Mouse (Mus musculus): ENCODE results near the gene Aadat. TPM values are rescaled to one million over a fixed set of nuclear protein-coding genes. Genes with fewer than 3 reads are reported as not detected.
A peak's percentile ranks its signal among the peaks of the same experiment; 100 is the strongest.
"Not testable (repeated sequence)": the region's sequence is repeated elsewhere in the genome, so short reads cannot be mapped to it uniquely, and the experiment has no call there.

Gene Aadat
- total RNA-seq (2021), result not detected

- peak; percentile 53 for DNase-seq
These were observed at the start of gene Aadat for GRCm38 (mm10) chr8:60505653-60506521. TSS of gene Aadat (plus strand) at chr8:60505932.

DNA sequence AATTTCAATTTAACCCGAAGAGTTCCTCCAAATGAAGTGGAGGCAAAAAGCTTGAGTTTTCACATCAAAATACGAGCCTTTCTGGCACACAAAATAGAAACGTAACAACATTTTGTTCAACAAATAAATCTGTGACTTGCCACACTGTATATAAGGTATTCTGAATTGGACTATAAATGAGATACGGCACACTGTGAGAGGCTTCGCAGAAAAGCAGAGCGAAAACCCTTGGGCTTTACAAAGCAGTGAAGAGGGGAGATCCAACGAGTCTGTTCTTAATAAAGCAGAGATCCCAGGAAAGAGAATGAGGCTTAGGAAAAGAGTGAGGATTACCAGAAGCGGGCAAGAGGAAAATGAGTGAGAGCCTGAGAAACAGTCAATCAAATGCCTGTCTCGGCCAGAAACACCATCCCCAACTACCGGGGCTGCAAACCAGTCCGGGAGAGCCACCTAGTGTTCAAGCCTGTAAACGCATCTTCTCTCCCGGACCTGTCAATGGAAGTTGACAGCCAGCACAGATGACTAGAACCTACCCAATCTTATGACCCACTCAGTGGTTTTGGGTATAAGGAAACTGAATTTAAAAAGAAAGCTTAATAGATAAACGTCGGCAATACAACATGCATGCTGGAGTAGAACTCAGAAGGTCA lies 38.9 kb upstream of the Aadat start:
- DNase-seq, result peak; percentile 75

- DNase-seq, result no peak
These were observed 15.6 kb upstream of the Aadat start for GRCm38 (mm10) chr8:60490147-60490546.

GRCm38 (mm10) chr8:60491871-60492270 lies 13.9 kb upstream of the Aadat start:
- no peak for DNase-seq

GRCm38 (mm10) chr8:60492471-60492870 lies 13.3 kb upstream of the Aadat start:
- peak; percentile 20 for DNase-seq

DNA sequence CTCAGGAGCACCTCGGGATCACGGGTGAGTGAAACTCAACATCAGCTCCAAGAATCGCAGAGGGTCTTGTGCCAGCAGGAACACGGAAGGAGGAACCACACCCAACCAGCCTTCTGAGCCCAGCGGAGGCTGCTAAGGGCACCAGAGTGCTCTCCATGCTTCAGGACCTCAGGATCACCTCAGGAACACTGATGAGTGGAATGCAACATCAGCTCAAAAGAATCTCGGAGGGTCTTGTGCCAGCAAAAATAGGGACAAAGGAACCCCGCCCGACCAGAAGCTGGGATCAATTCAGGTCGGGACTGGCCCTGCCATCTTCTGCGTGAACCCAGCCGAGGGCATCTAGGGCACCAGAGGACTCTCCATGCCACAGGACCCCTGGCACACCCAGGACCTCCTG lies 11.1 kb upstream of the Aadat start:
- DNase-seq, result no peak

GRCm38 (mm10) chr8:60495046-60495445 lies 10.7 kb upstream of the Aadat start:
- not testable (repeated sequence) for DNase-seq

- no peak for DNase-seq
These were observed 2.6 kb upstream of the Aadat start, which contains the start of gene Gm10283 for GRCm38 (mm10) chr8:60503098-60503497. TSS of gene Gm10283 (minus strand) at chr8:60503198.

DNA sequence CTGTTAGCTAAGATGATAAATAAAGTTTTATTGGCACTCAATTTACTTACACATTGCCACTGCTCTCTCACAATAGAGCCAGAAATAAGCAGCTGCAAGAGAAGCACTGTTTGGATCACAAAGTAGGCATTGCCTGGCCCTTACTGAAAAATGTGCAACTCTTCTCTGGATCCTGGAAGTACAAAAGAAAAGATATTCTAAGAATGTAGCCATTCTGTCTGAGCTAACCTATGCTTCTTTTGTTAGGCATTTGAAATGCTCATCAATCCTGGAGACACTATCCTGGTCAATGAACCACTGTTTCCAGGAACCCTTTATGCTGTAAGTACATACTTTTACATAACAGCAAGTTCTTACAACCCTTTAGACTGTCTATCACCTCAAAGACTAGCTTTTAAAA lies 12.6 kb downstream of the Aadat start:
- DNase-seq, result no peak

DNA sequence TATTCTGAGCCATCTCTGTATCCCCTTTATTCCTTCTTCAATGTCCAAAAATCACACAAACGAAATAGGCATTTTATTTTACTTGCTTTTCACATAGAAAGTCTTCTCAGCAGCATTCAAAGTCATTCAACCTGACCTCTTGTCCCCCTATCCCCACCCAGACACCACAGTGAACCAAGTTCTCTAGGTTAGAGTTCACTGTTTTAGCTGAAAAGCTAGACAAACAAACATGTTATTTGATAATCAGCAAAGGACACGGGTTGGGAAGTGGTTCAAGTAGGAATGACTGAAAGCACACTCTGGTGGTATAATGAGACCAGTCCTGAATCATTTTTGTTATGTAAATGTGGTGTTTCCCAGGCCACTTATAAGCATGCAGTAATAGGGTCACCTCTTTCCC lies 29.2 kb downstream of the Aadat start:
- DNase-seq, result no peak

DNA sequence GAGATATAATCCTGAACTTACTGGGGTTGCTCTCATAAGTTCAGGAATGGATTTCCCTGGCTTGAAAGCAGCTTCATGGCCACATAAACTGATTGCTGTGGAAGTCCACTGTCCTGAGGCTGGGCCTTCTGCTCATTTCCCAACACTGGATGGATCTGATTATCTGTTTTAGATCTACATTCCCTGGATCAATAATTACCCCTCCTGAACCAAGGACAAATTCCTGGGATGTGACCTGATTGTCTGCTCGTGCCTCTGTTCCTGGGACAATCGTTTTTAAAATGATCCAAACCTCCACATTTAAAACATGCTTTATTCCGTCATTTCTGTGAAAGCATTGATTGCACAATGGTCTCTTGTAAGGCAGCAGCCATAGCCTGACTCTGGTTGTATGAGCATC lies 61.1 kb downstream of the Aadat start:
- DNase-seq, result no peak

GRCm38 (mm10) chr8:60577231-60577630 lies 71.5 kb downstream of the Aadat start:
- DNase-seq, result no peak

DNA sequence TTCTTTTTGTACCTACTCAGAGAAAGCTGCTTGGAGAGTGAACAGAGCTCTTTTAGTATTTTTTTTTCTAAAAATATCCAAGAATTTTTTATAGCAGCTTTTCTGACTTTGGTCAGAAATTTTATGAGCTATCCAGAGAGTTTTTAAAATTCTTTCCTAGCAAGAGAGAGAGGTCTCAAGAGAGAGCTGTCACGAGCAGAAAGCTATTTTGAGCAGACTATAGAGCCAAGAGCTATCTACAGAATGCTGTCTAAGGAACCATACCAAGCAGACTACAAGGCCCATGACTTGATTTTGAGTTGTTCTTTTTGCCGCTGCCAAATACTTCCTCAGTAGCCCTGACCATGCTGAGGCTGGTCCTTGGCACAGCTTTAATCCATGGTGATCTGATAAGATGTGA lies 77.6 kb downstream of the Aadat start:
- no peak for DNase-seq

DNA sequence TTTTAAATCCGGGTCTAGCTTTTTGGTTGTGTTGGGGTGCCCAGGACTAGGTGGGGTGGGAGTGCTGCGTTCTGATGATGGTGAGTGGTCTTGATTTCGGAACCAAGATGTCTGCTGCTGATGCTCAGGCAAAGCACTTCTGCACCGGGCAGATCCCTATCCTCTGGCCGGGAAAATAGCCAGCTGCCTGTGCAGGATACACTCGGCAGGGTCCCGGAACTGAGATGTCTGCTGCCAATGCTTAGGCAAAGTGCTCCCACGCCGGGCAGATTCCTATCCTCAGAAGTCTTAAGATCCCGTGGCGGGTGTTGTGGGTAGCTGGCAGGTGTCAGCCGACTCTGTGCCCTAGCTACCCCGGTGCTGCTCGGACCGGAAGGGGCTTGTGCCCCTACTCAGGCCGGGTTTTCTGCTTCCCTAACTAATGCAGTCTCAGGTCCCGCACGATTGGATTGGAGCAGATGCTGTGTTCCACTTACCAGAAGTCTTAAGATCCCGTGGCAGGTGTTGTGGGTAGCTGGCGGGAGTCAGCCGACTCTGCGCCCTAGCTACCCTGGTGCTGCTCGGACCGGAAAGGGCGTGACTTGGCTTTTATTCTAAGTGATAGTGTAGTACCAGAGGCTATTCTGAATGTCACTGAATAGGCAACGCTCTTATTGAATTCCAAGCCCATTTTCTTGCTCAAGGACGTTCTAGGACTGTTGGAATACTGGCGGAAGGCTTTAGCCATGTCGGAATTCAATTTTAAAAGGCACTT lies 85.8 kb downstream of the Aadat start:
- DNase-seq, result not testable (repeated sequence)

DNA sequence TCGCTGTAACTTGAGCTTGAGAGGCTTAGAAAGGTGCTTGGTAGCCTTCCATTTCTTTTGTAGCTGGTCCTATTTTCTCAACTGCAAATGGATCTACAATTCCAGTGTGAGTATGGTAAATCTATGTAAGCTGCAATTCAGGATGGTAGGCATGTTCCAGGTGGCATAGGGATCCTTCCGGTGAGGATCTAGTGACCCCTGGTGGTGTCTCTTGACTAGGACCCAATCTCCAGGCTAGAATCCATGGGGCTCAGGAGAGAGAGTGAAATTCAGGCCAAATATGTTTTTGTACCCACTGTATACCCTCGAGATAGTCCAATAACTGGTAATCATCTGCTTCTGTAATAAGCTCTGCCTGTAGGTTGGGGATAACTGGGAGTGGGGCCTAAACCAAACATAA lies 89.0 kb downstream of the Aadat start:
- peak; percentile 22 for DNase-seq

Other genes with a start within 250 kb of the Aadat start
- gene Gm10283, start 2.7 kb upstream of the Aadat start, total RNA-seq (2021), result not detected
- gene Mfap3l, start 126.9 kb downstream of the Aadat start, total RNA-seq (2021), result 1 to 10 TPM; 3.6 to 4.2 TPM

All from heart, postnatal 4 days (tissue).